Mouse (Mus musculus) MEL (cell line): ENCODE results near the gene Zscan10.

ENCODE experiments used
- CTCF ChIP-seq, 3 experiments: IDR thresholded peaks in 2 of 3; conservative IDR thresholded peaks in 1 of 3; 2 replicates each; pipeline ENCODE4 v1.5.1; 2011 to 2012; ENCODE audit warnings: low read length in 3 of 3, low read depth in 2 of 3, mild to moderate bottlenecking in 2 of 3, improper control_type of control experiment in 1 of 3, inconsistent platforms in 1 of 3, mixed read lengths in 1 of 3, moderate library complexity in 1 of 3; ENCODE audit not compliant: control insufficient read depth in 1 of 3, insufficient read depth in 1 of 3, poor library complexity in 1 of 3, severe bottlenecking in 1 of 3
- EP300 ChIP-seq, 2 experiments: IDR thresholded peaks; 2 replicates each; pipeline ENCODE4 v1.6.1; 2011; ENCODE audit warnings: improper control_type of control experiment in 2 of 2, low read length in 2 of 2, low read depth in 1 of 2, mild to moderate bottlenecking in 1 of 2
- JUND ChIP-seq: IDR thresholded peaks from 2 replicates; pipeline ENCODE4 v1.6.1; 2011; ENCODE audit warnings: low read depth, mild to moderate bottlenecking, improper control_type of control experiment, low read length
- MAFK ChIP-seq: IDR thresholded peaks from 2 replicates; pipeline ENCODE4 v1.6.1; 2011; ENCODE audit warnings: low read depth, mild to moderate bottlenecking, low read length, improper control_type of control experiment, borderline replicate concordance
- NELFE ChIP-seq: IDR thresholded peaks from 2 replicates; pipeline ENCODE4 v1.6.1; 2011; ENCODE audit warnings: low read depth, low read length, improper control_type of control experiment
- POLR2A ChIP-seq, 2 experiments: IDR thresholded peaks; 2 replicates each; pipeline ENCODE4 v1.6.1; 2011 to 2012; ENCODE audit warnings: low read length in 2 of 2, mild to moderate bottlenecking in 2 of 2, control low read depth in 1 of 2, improper control_type of control experiment in 1 of 2, low read depth in 1 of 2, moderate library complexity in 1 of 2; ENCODE audit not compliant: control insufficient read depth in 1 of 2, insufficient read depth in 1 of 2, poor library complexity in 1 of 2
- SIN3A ChIP-seq: IDR thresholded peaks from 2 replicates; pipeline ENCODE4 v1.6.1; 2012; ENCODE audit warnings: low read length, improper control_type of control experiment, inconsistent platforms
- TAL1 ChIP-seq: IDR thresholded peaks from 2 replicates; pipeline ENCODE4 v1.6.1; 2012; ENCODE audit warnings: mild to moderate bottlenecking, inconsistent platforms, low read length, moderate library complexity, mixed read lengths
- USF2 ChIP-seq, 2 experiments: IDR thresholded peaks; 2 replicates each; pipeline ENCODE4 v1.6.1; 2011 to 2012; ENCODE audit warnings: improper control_type of control experiment in 2 of 2, low read length in 2 of 2, borderline replicate concordance in 1 of 2, inconsistent platforms in 1 of 2, low read depth in 1 of 2, mild to moderate bottlenecking in 1 of 2; ENCODE audit not compliant: insufficient read depth in 1 of 2
- ZMIZ1 ChIP-seq: IDR thresholded peaks from 2 replicates; pipeline ENCODE4 v1.6.1; 2012; ENCODE audit warnings: low read depth, mild to moderate bottlenecking, inconsistent platforms, low read length, improper control_type of control experiment, moderate library complexity
- ZNF384 ChIP-seq: IDR thresholded peaks from 2 replicates; pipeline ENCODE4 v1.6.1; 2012; ENCODE audit warnings: low read depth, mild to moderate bottlenecking, inconsistent platforms, low read length, improper control_type of control experiment

DNA sequence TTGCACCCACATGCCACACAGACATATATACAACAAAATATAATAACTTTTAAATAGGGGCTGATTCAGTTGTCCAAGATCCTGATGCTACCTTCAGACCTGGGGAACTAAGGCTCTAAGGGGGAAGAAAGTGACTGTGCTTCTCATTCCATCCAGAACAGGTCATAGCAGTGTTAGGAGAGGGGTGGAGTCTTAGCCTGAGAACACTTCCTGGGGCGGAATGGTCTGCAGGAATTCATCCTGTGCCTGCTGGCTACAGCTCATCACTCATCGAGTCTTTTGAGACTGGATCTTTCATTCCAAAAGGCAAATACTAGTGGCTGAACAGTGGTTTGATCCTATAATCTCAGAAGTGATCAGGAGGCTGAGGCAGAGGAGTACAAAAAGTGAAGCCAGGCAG is 13.4 kb upstream of the Zscan10 start:
- TF ChIP-seq EP300 (IDR thresholded peaks at IDR 0.05; ENCODE audit: low read depth in 1 of 2, low read length in 2 of 2) (no peak), USF2 (IDR thresholded peaks at IDR 0.05; ENCODE audit: borderline replicate concordance in 1 of 2, insufficient read depth in 1 of 2, low read depth in 1 of 2, low read length in 2 of 2) (no peak), MAFK (no peak), ZNF384 (no peak), ZMIZ1 (no peak), TAL1 (no peak), JUND (no peak), SIN3A (no peak), POLR2A (IDR thresholded peaks at IDR 0.05; ENCODE audit: control insufficient read depth in 1 of 2, insufficient read depth in 1 of 2, low read depth in 1 of 2, low read length in 2 of 2, poor library complexity in 1 of 2) (no peak), NELFE (no peak), CTCF (IDR thresholded peaks at IDR 0.05 in 2 of 3, conservative IDR thresholded peaks at IDR 0.05 in 1 of 3; ENCODE audit: control insufficient read depth in 1 of 3, insufficient read depth in 1 of 3, low read depth in 2 of 3, low read length in 3 of 3, poor library complexity in 1 of 3, severe bottlenecking in 1 of 3) (no peak)
